Mouse (Mus musculus) liver (tissue): Measurements from ENCODE around the gene Pcif1.
A peak's percentile ranks its signal among the peaks of the same experiment; 100 is the strongest.
"Not testable (repeated sequence)": the region's sequence is repeated elsewhere in the genome, so short reads cannot be mapped to it uniquely, and the experiment has no call there.

ENCODE experiments used
- DNase-seq: peaks from one replicate; pipeline ENCODE4 v3.0.0-alpha.2; 2020; ENCODE audit warnings: mixed read lengths

The Pcif1 gene

GRCm38 (mm10) chr2:164867566-164867965 is 11.5 kb upstream of the Pcif1 start:
- peak; percentile 44 for DNase-seq

- DNase-seq: no peak
Measured at GRCm38 (mm10) chr2:164868491-164868890, 10.6 kb upstream of the Pcif1 start.

- no peak for DNase-seq
Measured at GRCm38 (mm10) chr2:164871602-164872303, 7.4 kb upstream of the Pcif1 start.

GRCm38 (mm10) chr2:164873621-164874020 is 5.5 kb upstream of the Pcif1 start:
- DNase-seq: no peak

GRCm38 (mm10) chr2:164874239-164874769 is 4.8 kb upstream of the Pcif1 start:
- no peak for DNase-seq

GRCm38 (mm10) chr2:164875648-164876047 is 3.5 kb upstream of the Pcif1 start:
- DNase-seq: not testable (repeated sequence)

- not testable (repeated sequence) for DNase-seq
Measured at GRCm38 (mm10) chr2:164877376-164878215, 1.5 kb upstream of the Pcif1 start.

GRCm38 (mm10) chr2:164878509-164879227 is 436 bp upstream of the Pcif1 start:
- DNase-seq: peak; percentile 83

GRCm38 (mm10) chr2:164879568-164880277 is 619 bp downstream of the Pcif1 start:
- DNase-seq: peak; percentile 99

GRCm38 (mm10) chr2:164882619-164883018 is 3.5 kb downstream of the Pcif1 start:
- DNase-seq: no peak

GRCm38 (mm10) chr2:164885788-164886187 is 6.7 kb downstream of the Pcif1 start:
- peak; percentile 32 for DNase-seq

GRCm38 (mm10) chr2:164886617-164887016 is 7.5 kb downstream of the Pcif1 start:
- DNase-seq: no peak

GRCm38 (mm10) chr2:164888996-164889395 is 9.9 kb downstream of the Pcif1 start:
- no peak for DNase-seq

GRCm38 (mm10) chr2:164889960-164890359 is 10.9 kb downstream of the Pcif1 start:
- no peak for DNase-seq

- no peak for DNase-seq
Measured at GRCm38 (mm10) chr2:164890411-164891049, 11.4 kb downstream of the Pcif1 start.

GRCm38 (mm10) chr2:164891056-164891834 is 12.1 kb downstream of the Pcif1 start:
- no peak for DNase-seq

- no peak for DNase-seq
Measured at GRCm38 (mm10) chr2:164891908-164892695, 13.0 kb downstream of the Pcif1 start.

GRCm38 (mm10) chr2:164892696-164893216 is 13.7 kb downstream of the Pcif1 start:
- no peak for DNase-seq

GRCm38 (mm10) chr2:164894048-164894447 is 14.9 kb downstream of the Pcif1 start:
- DNase-seq: no peak

GRCm38 (mm10) chr2:164894644-164895043 is 15.5 kb downstream of the Pcif1 start:
- no peak for DNase-seq
